8 mouse cellular contexts compared by ENCODE assay signal in the genomic region with DNA sequence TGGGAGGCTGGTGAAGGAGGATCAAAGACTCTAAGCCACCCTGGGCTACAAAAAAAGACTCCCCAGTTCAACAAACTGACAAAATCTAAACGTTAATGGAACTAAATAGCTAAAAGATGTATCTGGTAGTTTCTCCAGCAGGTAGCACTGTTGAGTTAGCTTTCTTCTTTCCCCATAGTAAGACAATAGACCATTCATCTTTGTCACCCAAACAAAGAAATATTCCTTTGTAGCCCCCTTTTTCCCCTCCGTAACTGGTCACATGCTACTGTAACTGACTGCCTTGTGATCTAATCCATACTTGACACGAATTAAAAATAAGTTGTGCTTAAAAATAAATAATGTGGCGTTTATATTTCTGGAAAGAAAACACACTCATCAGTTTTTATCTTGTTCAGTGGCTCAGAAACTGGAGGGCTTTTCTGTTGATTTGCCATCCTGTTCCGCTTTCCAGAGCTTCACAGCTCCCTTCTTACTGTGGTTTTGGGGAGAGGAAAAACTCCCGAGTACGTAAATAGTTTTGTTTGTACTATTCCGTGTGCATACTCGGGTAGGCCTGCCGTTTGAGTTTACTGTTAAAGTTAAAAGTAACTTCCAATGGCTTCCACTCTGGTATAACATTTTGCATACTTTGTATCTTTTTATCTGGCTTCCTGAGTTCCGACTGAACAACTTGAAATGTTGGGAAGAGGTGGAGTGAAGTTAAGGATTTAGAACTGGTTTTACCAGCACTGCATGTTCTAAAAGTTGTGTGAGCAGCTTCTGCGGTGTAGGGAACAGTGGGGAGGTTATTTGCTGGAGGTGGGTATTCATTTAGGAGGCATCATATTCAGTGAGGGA. TPM values are rescaled to one million over a fixed set of nuclear protein-coding genes. Genes with fewer than 3 reads are reported as not detected.
DNase-seq lines count a peak whose midpoint lies in the region; ATAC-seq and TF ChIP-seq lines count a peak whose summit lies in the region.

No protein-coding gene starts in this region.

- no peak overlapping the region for H3K27ac ChIP-seq in ES-Bruce4 (ENCODE audit: insufficient read depth, low read length)
- peak overlapping the region; percentile 85 for H3K27ac ChIP-seq in embryonic facial prominence, embryonic 14.5 days (replicated peaks; ENCODE audit: low read depth, low read length)

- peaks cover 4% of the 10 kb centered on the region for H3K36me3 ChIP-seq in ES-Bruce4 (ENCODE audit: control insufficient read depth, insufficient read depth, low read length, poor library complexity, severe bottlenecking)
- H3K36me3 ChIP-seq in embryonic facial prominence, embryonic 14.5 days (ENCODE audit: control insufficient read depth, insufficient read depth, low read length): peaks cover 30% of the 10 kb centered on the region
- H3K36me3 ChIP-seq in megakaryocyte, embryonic 14.5 days (replicated peaks; ENCODE audit: low read length): peaks cover 36% of the 10 kb centered on the region

- H3K4me2 ChIP-seq in embryonic facial prominence, embryonic 14.5 days (ENCODE audit: low read depth, low read length): peak overlapping the region; percentile 92

- no peaks in the 10 kb centered on the region for H3K27me3 ChIP-seq in ES-Bruce4 (ENCODE audit: control insufficient read depth, insufficient read depth, low read length, poor library complexity, severe bottlenecking)
- H3K27me3 ChIP-seq in embryonic facial prominence, embryonic 14.5 days (replicated peaks; ENCODE audit: control insufficient read depth, insufficient read depth, low read length): no peaks in the 10 kb centered on the region
- H3K27me3 ChIP-seq in megakaryocyte, embryonic 14.5 days (replicated peaks): peaks cover 1% of the 10 kb centered on the region

- 21% methylated on average over 12 of the region's 12 CpGs for WGBS in embryonic facial prominence, embryonic 14.5 days

- peak overlapping the region; percentile 59 for H3K9ac ChIP-seq in ES-Bruce4 (ENCODE audit: low read depth, poor library complexity, severe bottlenecking)
- H3K9ac ChIP-seq in embryonic facial prominence, embryonic 14.5 days (ENCODE audit: low read depth, low read length): peak overlapping the region; percentile 83

- no peak for ATAC-seq in CD4-positive, CD25-positive, alpha-beta regulatory T cell, adult 4 months
- ATAC-seq in embryonic facial prominence, embryonic 14.5 days (ENCODE audit: low read depth): no peak

- H3K4me3 ChIP-seq in ES-Bruce4 (ENCODE audit: low read depth, low read length): no peak overlapping the region
- peak overlapping the region; percentile 84 for H3K4me3 ChIP-seq in embryonic facial prominence, embryonic 14.5 days (ENCODE audit: low read depth, low read length)
- peak overlapping the region; percentile 97 for H3K4me3 ChIP-seq in megakaryocyte, embryonic 14.5 days (replicated peaks)

- no peak for TF ChIP-seq POLR2A in ES-Bruce4 (IDR thresholded peaks at IDR 0.05; ENCODE audit: insufficient read depth, low read length)

- no peak for TF ChIP-seq EP300 in ES-Bruce4 (IDR thresholded peaks at IDR 0.05; ENCODE audit: insufficient read depth, low read depth, low read length)

- H3K9me3 ChIP-seq in ES-Bruce4 (replicated peaks; ENCODE audit: control insufficient read depth, insufficient read depth, low read length, poor library complexity, severe bottlenecking): no peaks in the 10 kb centered on the region
- no peaks in the 10 kb centered on the region for H3K9me3 ChIP-seq in embryonic facial prominence, embryonic 14.5 days (ENCODE audit: control insufficient read depth, low read length)
- no peaks in the 10 kb centered on the region for H3K9me3 ChIP-seq in megakaryocyte, embryonic 14.5 days

- peak; percentile 59 for DNase-seq in CD4-positive, CD25-positive, alpha-beta regulatory T cell, adult 2 months (ENCODE audit: low read depth, low spot score)
- DNase-seq in embryonic facial prominence, embryonic 14.5 days (ENCODE audit: low spot score): peak; percentile 86
- DNase-seq in induced T-regulatory cell, adult 2 months (ENCODE audit: low read depth): peak; percentile 57
- DNase-seq in urinary bladder, adult 18-20 months (ENCODE audit: low spot score in 2 of 2): no peak
- no peak for DNase-seq in B cell, adult 2 months

- peak; percentile 13 for TF ChIP-seq CTCF in ES-Bruce4 (IDR thresholded peaks at IDR 0.05; ENCODE audit: low read depth, low read length)

- no peaks in the 10 kb centered on the region for H3K4me1 ChIP-seq in ES-Bruce4 (ENCODE audit: control insufficient read depth, insufficient read depth, low read length)
- peaks cover 31% of the 10 kb centered on the region for H3K4me1 ChIP-seq in embryonic facial prominence, embryonic 14.5 days (ENCODE audit: control insufficient read depth, insufficient read depth, low read length)
- H3K4me1 ChIP-seq in megakaryocyte, embryonic 14.5 days: peaks cover 44% of the 10 kb centered on the region

RNA-seq across cellular contexts. Expression of a gene that starts 1.3 kb away (rescaled TPM):
- under 1 TPM in 1 of 2 experiments, not detected in 1; 0.09 TPM for polyA plus RNA-seq in CD4-positive, CD25-positive, alpha-beta regulatory T cell, adult 4 months (2017; shearing (Covaris generic))
- polyA plus RNA-seq in ES-Bruce4 (2011; ENCODE audit: insufficient read depth, insufficient read length, low read depth, missing spikeins): 21.5 and 25.6 TPM in 2 replicates
- 16.5 and 18.0 TPM in 2 replicates for polyA plus RNA-seq in embryonic facial prominence, embryonic 14.5 days (2014; fragmentation: Nextera tagmentation; extraction: Ambion mirVana)
- polyA plus RNA-seq in megakaryocyte, embryonic 14.5 days (2012; ENCODE audit: insufficient read depth, low replicate concordance): 11.0 and 16.3 TPM in 2 replicates

RNA-seq across cellular contexts. Expression of a gene that starts 25.9 kb away (rescaled TPM):
- polyA plus RNA-seq in CD4-positive, CD25-positive, alpha-beta regulatory T cell, adult 4 months (2017; shearing (Covaris generic)): 100 to 1,000 TPM; 180 to 185 TPM
- polyA plus RNA-seq in ES-Bruce4 (2011; ENCODE audit: insufficient read depth, insufficient read length, low read depth, missing spikeins): 159 and 168 TPM in 2 replicates
- 303 and 324 TPM in 2 replicates for polyA plus RNA-seq in embryonic facial prominence, embryonic 14.5 days (2014; fragmentation: Nextera tagmentation; extraction: Ambion mirVana)
- 6.0 TPM in 1 of 2 replicates, not detected in the other for polyA plus RNA-seq in megakaryocyte, embryonic 14.5 days (2012; ENCODE audit: insufficient read depth, low replicate concordance)

RNA-seq across cellular contexts. Expression of a gene that starts 56.2 kb away (rescaled TPM):
- under 1 TPM in 1 of 2 experiments, not detected in 1; 0.08 TPM for polyA plus RNA-seq in CD4-positive, CD25-positive, alpha-beta regulatory T cell, adult 4 months (2017; shearing (Covaris generic))
- not detected in 2 replicates for polyA plus RNA-seq in ES-Bruce4 (2011; ENCODE audit: insufficient read depth, insufficient read length, low read depth, missing spikeins)
- polyA plus RNA-seq in embryonic facial prominence, embryonic 14.5 days (2014; fragmentation: Nextera tagmentation; extraction: Ambion mirVana): 6.8 and 11.4 TPM in 2 replicates
- polyA plus RNA-seq in megakaryocyte, embryonic 14.5 days (2012; ENCODE audit: insufficient read depth, low replicate concordance): not detected in 2 replicates

Comparison
In these comparisons a context has a peak if more than half of its experiments do, and no peak if none do; other contexts are left out.
1. DNase-seq: peak in CD4-positive, CD25-positive, alpha-beta regulatory T cell, adult 2 months (single experiment), embryonic facial prominence, embryonic 14.5 days (single experiment) and induced T-regulatory cell, adult 2 months (single experiment); none in urinary bladder, adult 18-20 months (0 of 2) and B cell, adult 2 months (0 of 2).
2. RNA of a gene that starts 1.3 kb away (polyA plus RNA-seq): 21.5 to 25.6 TPM in ES-Bruce4, 16.5 to 18.0 TPM in embryonic facial prominence, embryonic 14.5 days and 11.0 to 16.3 TPM in megakaryocyte, embryonic 14.5 days; 0.09 TPM in CD4-positive, CD25-positive, alpha-beta regulatory T cell, adult 4 months; every median in the first group is over 10 times any median in the second.
3. RNA of a gene that starts 25.9 kb away (polyA plus RNA-seq): 303 to 324 TPM in embryonic facial prominence, embryonic 14.5 days, 180 to 185 TPM in CD4-positive, CD25-positive, alpha-beta regulatory T cell, adult 4 months and 159 to 168 TPM in ES-Bruce4; 6.0 TPM in megakaryocyte, embryonic 14.5 days; every median in the first group is over 10 times any median in the second.